Mouse (Mus musculus) heart, postnatal 0 days (tissue): Measurements from ENCODE around the gene Pde1a. TPM values are rescaled to one million over a fixed set of nuclear protein-coding genes. Genes with fewer than 3 reads are reported as not detected.

Experiments used
- ATAC-seq: fragments of 200-750 bp; cut with Nextera tagmentation; 2 replicates; pipeline ENCODE4 v1.8.0; 2017; ENCODE audit warnings: low read depth, moderate number of reproducible peaks, moderate library complexity; ENCODE audit not compliant: insufficient read depth
- DNase-seq: peaks from one replicate; pipeline ENCODE4 v3.0.0-alpha.2; 2016; ENCODE audit warnings: low spot score
- H3K27ac ChIP-seq: fragments of 300-500 bp; sonication (generic); 2 replicates; pipeline ENCODE4 v1.5.1; 2014; ENCODE audit warnings: low read depth, mild to moderate bottlenecking
- H3K27me3 ChIP-seq: fragments of 300-500 bp; sonication (generic); 2 replicates; pipeline ENCODE4 v1.6.1; 2014; ENCODE audit warnings: low read length, mixed read lengths; ENCODE audit not compliant: control insufficient read depth, insufficient read depth
- H3K36me3 ChIP-seq: fragments of 300-500 bp; sonication (generic); replicated peaks from 2 replicates; pipeline ENCODE4 v1.6.1; 2014; ENCODE audit warnings: low read length, mixed read lengths; ENCODE audit not compliant: control insufficient read depth, insufficient read depth
- H3K4me1 ChIP-seq: fragments of 300-500 bp; sonication (generic); 2 replicates; pipeline ENCODE4 v1.6.1; 2014; ENCODE audit warnings: antibody characterized with exemption; ENCODE audit not compliant: control insufficient read depth, insufficient read depth
- H3K4me2 ChIP-seq: fragments of 300-500 bp; sonication (generic); 2 replicates; pipeline ENCODE4 v1.6.1; 2014; ENCODE audit warnings: low read depth, mild to moderate bottlenecking, low read length, moderate library complexity
- H3K4me3 ChIP-seq: fragments of 300-500 bp; sonication (generic); 2 replicates; pipeline ENCODE4 v1.5.1; 2014; ENCODE audit warnings: low read depth, low read length
- H3K9ac ChIP-seq: fragments of 300-500 bp; sonication (generic); replicated peaks from 2 replicates; pipeline ENCODE4 v1.6.1; 2014; ENCODE audit warnings: low read depth, low read length, mixed read lengths
- H3K9me3 ChIP-seq: fragments of 300-500 bp; sonication (generic); replicated peaks from 2 replicates; pipeline ENCODE4 v1.6.1; 2016; ENCODE audit warnings: low read length; ENCODE audit not compliant: control insufficient read depth
- CTCF ChIP-seq: IDR thresholded peaks from 2 replicates; pipeline ENCODE4 v1.5.1; 2016; ENCODE audit warnings: antibody characterized with exemption, control low read depth, low read depth
- EP300 ChIP-seq: IDR thresholded peaks from 2 replicates; pipeline ENCODE4 v1.6.1; 2016; ENCODE audit warnings: antibody characterized with exemption, low read depth
- WGBS: fragments of 180-500 bp; shearing (Covaris S2); extraction: QIAGEN DNeasy Blood & Tissue Kit; methylation state at CpG from one replicate; pipeline ENCODE4 v1.1.7; 2014; 5-methylcytosine and 5-hydroxymethylcytosine counted together
- polyA plus RNA-seq: library from polyadenylated mRNA; unstranded; fragments of >200 nt; fragmentation: Nextera tagmentation; extraction: Ambion mirVana; gene quantifications from 2 replicates; pipeline ENCODE4 v1.2.1, GENCODE M21; 2015
- total RNA-seq: library from RNA; depleted of rRNA; stranded (reverse); fragments of >200 nt; gene quantifications from 2 replicates; pipeline ENCODE4 v1.2.3, GENCODE M21; 2014; ENCODE audit warnings: low replicate concordance; rRNA removed

Gene Pde1a
- total and polyA plus RNA-seq, 2 experiments from 2014 or later: 7.6 to 12.9 TPM

DNA sequence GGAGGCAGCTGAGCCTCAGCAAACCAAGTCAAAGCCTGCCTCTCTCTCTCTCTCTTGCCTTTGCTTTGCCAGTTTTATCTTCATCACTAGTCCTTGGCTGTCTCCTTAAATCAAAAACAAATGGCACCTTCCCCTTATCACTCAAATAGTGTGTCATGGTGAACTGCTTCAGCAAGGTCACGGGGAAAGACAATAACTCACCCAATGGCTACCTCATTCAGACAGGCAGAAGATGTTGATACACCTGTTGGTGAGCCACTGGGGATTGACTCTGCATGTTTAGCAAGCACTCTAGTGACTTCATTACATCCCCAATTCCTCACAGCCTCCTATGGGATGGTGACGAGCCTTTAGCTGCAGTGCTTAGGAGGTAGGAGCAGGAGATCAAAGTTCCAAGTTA lies 331.8 kb downstream of the Pde1a start:
- no peak for ATAC-seq
- 56% methylated on average over 2 of the region's 2 CpGs for WGBS
- H3K27me3 ChIP-seq: no peaks in the 10 kb centered on the region
- H3K4me2 ChIP-seq: no peak overlapping the region
- no peak overlapping the region for H3K9ac ChIP-seq
- no peak overlapping the region for H3K4me3 ChIP-seq
- no peaks in the 10 kb centered on the region for H3K9me3 ChIP-seq
- TF ChIP-seq CTCF: no peak
- no peak for TF ChIP-seq EP300
- no peak overlapping the region for H3K27ac ChIP-seq
- DNase-seq: no peak
- H3K4me1 ChIP-seq: 0 out of 2 replicates have a peak, but pooled peaks cover 3% of the 10 kb centered on the region
- no peaks in the 10 kb centered on the region for H3K36me3 ChIP-seq

DNA sequence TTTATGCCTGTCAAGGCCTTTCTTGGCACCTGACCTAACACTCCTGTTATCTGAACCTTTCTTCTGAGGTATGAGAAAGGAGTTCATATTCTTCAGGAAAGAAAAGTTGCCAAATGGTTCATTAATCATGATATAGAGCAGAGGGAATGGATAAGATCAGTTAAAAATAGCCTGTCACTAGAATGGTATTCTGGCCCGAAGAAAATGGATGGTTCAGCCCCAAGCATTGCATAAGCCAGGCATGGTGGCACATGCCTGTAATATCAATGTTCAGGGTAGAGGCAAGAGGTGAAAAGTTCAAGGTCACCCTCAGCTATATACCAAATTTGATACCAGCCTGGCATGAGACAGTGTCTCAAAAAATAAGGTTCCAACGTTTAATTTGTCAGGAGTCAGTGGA lies 336.1 kb downstream of the Pde1a start:
- ATAC-seq (no peak), DNase-seq (no peak)
- Histone ChIP-seq H3K4me3 (no peak overlapping the region), H3K4me2 (no peak overlapping the region), H3K9ac (no peak overlapping the region), H3K36me3 (no peaks in the 10 kb centered on the region), H3K9me3 (no peaks in the 10 kb centered on the region), H3K27me3 (no peaks in the 10 kb centered on the region), H3K4me1 (0 out of 2 replicates have a peak, but pooled peaks cover 3% of the 10 kb centered on the region), H3K27ac (no peak overlapping the region)
- WGBS: 34% methylated on average over 2 of the region's 2 CpGs
- TF ChIP-seq CTCF: no peak
- TF ChIP-seq EP300: no peak

- 82% methylated on average over 11 of the region's 11 CpGs for WGBS
- no peak for ATAC-seq
- no peak overlapping the region for H3K4me3 ChIP-seq
Measured at GRCm38 (mm10) chr2:79786467-79786866, 342.8 kb downstream of the Pde1a start.

GRCm38 (mm10) chr2:79785541-79786134 lies 343.6 kb downstream of the Pde1a start:
- no peak overlapping the region for H3K9ac ChIP-seq
- DNase-seq: no peak
- WGBS: 58% methylated on average over 8 of the region's 8 CpGs
- no peak for ATAC-seq
- no peak overlapping the region for H3K4me2 ChIP-seq
- no peak overlapping the region for H3K27ac ChIP-seq
- no peak for TF ChIP-seq CTCF
- no peak for TF ChIP-seq EP300
- no peaks in the 10 kb centered on the region for H3K9me3 ChIP-seq
- no peaks in the 10 kb centered on the region for H3K36me3 ChIP-seq
- no peak overlapping the region for H3K4me3 ChIP-seq
- no peaks in the 10 kb centered on the region for H3K4me1 ChIP-seq
- H3K27me3 ChIP-seq: no peaks in the 10 kb centered on the region

More at GRCm38 (mm10) chr2:79786467-79786866, 342.8 kb downstream of the Pde1a start:
- no peak for DNase-seq
- Histone ChIP-seq H3K4me1 (no peaks in the 10 kb centered on the region), H3K27ac (no peak overlapping the region), H3K27me3 (no peaks in the 10 kb centered on the region), H3K9me3 (no peaks in the 10 kb centered on the region), H3K4me2 (no peak overlapping the region), H3K9ac (no peak overlapping the region), H3K36me3 (no peaks in the 10 kb centered on the region)
- TF ChIP-seq CTCF: no peak
- no peak for TF ChIP-seq EP300

Other genes starting within 250 kb of the Pde1a start
- not detected in 2 replicates for gene Prdx6b, start 163.0 kb upstream of the Pde1a start, total RNA-seq
- gene Prdx6b, start 163.0 kb upstream of the Pde1a start, polyA plus RNA-seq: not detected in 2 replicates
- 36.4 and 45.2 TPM in 2 replicates for gene Dnajc10, start 186.0 kb upstream of the Pde1a start, total RNA-seq
- 29.6 and 30.8 TPM in 2 replicates for gene Dnajc10, start 186.0 kb upstream of the Pde1a start, polyA plus RNA-seq